Mouse (Mus musculus): ENCODE data around the gene Svs1.
"Not testable (repeated sequence)": the region's sequence is repeated elsewhere in the genome, so short reads cannot be mapped to it uniquely, and the experiment has no call there.

Gene Svs1

GRCm38 (mm10) chr6:48986444-48986990 is at the start of gene Svs1:
Gene Svs1 (plus strand): TSS chr6:48986861.
- no peak for DNase-seq (ENCODE audit: low spot score)

GRCm38 (mm10) chr6:48949596-48949995 is 37.1 kb upstream of the Svs1 start:
- no peak for DNase-seq (ENCODE audit: low spot score)

GRCm38 (mm10) chr6:48950676-48951075 is 36.0 kb upstream of the Svs1 start:
- DNase-seq (ENCODE audit: low spot score), result no peak

- DNase-seq (ENCODE audit: low spot score), result no peak
Observed at GRCm38 (mm10) chr6:48951630-48952029, 35.0 kb upstream of the Svs1 start.

- DNase-seq (ENCODE audit: low spot score), result no peak
Observed at GRCm38 (mm10) chr6:48953220-48953619, 33.4 kb upstream of the Svs1 start.

DNA sequence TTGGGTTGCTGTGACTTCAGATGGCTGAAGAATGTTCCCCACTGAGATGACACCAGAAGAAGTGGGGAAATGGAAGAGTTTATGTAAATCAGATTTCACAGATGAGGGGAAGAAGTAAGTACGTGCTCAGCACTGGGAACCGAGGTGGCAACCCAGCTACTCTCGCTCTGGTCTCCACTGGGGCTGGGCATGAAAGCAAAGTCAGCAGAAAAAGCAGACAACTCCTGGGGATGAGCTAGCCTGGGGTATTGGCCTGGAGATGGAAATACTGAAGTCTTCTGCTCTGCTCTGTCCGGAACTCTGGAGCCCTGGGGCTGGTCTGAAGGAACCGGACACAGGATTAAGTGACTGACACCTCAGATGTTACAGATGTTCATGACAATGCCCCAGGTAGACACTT is 32.5 kb upstream of the Svs1 start:
- no peak for DNase-seq (ENCODE audit: low spot score)

DNA sequence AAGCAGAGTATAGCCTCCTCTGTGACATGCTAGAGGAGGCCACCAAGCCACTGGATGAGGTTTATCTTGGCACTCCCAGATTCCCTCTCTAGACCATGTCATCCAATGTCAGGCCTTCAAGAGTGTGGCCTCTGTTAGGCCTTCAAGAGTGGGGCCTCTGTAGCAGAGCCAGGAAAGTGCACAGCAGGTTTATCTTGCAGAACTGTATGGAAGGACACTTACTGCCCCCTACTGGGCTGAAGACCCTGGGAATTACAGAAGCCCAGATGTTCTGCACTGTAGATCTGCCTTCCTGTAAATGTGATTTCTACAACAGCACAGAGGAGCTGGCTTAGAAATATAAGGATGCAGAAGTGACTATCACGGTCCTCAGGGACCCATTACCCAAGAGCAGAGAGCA is 31.7 kb upstream of the Svs1 start:
- DNase-seq (ENCODE audit: low spot score), result peak; percentile 13

- DNase-seq (ENCODE audit: low spot score), result no peak
Observed at GRCm38 (mm10) chr6:48956785-48957184, 29.9 kb upstream of the Svs1 start.

DNA sequence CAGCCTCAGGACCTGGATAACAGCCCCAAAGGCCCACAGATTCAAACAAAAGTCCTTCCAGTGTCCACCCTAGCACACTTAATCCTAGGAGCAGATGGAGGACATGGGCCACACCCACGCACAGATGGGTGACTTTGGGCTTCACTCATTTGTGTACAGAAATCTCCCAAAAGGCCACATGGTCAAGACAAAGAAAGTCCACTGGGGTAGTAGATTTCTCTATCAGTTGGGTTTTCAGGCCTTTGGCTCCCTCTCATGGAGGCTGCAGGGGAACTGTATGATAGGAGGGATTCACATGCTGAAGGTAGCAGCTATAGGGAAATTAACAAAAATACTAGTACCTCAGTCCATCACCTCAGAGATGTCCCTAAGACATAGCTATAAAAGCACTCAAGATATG is 28.6 kb upstream of the Svs1 start:
- DNase-seq (ENCODE audit: low spot score), result no peak

GRCm38 (mm10) chr6:48959151-48959550 is 27.5 kb upstream of the Svs1 start:
- not testable (repeated sequence) for DNase-seq (ENCODE audit: low spot score)

DNA sequence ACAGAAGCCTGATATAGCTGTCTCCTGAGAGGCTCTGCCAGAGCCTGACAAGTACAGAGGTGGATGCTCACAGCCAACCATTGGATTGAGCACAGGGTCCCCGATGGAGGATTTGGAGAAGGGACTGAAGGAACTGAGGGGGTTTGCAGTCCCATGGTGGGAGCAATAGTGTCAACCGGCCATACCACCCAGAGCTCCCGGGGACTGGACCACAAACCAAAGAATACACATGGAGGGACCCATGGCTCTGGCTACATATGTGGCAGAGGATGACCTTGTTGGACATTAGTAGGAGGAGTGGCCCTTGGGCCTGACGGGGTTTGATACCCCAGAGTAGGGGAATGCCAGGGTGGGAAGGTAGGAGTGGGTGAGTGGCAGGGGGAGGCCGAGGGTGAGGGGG is 20.0 kb upstream of the Svs1 start:
- DNase-seq (ENCODE audit: low spot score), result not testable (repeated sequence)

DNA sequence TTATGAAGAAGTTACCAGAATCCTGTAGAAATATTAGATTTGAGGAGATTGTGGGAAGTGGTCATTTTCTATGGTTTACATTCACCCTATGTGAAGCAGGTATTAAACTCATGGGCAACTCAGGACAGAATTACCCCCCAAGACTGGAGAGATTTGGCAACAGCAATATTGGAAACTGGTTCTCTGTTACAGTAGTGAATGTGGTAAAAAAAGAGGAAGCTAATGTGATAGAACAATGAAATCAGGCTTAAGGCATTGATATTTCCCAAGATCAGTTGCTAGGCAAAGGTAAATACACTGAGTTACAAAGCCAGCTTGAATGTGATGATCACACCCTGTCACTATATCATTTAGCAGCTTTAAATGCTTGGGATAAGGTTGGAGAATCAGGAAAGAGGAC is 18.8 kb upstream of the Svs1 start:
- no peak for DNase-seq (ENCODE audit: low spot score)

DNA sequence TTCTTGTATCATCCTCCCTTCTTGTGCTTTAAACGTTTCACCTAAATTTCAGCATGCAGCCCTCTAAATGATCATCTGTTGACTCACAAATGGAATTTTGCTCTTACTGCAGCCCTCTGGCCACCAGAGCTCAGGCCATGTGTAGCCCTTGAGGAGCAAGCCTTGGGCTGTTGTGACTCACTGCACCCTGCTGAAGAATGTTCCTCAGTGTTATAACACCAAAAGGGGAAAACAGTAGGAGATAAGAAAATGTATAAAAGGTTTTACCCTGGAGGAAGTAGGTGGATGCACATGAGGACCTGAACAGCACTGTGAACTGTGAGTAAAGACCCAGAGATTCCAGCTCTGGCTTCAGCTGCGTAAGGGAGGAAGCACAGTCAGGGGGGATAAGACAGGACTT is 12.0 kb upstream of the Svs1 start, which contains the start of gene Doxl2:
Gene Doxl2 (plus strand): TSS at position 301 of the 400 bp plus-strand sequence.
- DNase-seq (ENCODE audit: low spot score), result no peak

DNA sequence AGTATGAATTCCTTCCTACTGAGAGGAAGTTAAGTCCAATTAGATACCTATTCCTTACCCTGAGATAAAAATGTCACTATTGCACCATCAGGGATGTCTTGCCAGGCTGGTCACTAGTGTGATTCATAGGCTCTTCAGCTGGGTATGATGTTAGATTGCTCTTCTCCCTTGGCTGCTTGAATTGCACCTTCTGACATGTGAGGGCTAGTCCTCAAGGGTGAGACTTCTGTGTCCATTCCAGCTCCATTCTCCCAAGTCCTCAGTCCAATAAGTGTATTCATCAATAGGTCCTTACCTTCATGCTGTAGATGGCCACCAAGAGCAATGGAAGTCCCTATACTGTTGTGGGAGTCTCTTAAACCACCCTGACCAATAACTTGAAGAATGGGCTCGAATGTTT is 7.0 kb upstream of the Svs1 start:
- no peak for DNase-seq (ENCODE audit: low spot score)

- DNase-seq (ENCODE audit: low spot score), result no peak
Observed at GRCm38 (mm10) chr6:48982305-48982704, 4.4 kb upstream of the Svs1 start.

DNA sequence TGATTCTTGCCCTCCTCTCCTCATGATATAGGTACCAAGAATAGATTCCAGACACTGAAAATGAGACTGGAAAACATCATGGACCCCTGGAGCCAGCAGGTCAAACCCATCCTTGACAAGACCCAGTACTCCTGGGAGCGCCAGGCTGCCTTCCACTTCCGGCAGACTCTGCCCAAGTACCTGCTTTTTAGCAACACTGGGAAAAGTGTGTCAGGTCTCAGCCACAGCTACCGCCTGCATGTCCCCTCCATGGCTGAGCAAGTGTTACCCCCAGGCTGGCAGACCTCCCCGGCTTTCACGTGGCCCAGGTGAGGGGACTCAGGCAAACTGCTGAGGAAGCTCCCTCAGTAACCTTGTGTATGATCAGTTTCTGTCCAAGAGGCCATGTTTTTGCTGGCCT is 3.3 kb downstream of the Svs1 start:
- DNase-seq (ENCODE audit: low spot score), result no peak

GRCm38 (mm10) chr6:48991991-48992390 is 5.3 kb downstream of the Svs1 start:
- DNase-seq (ENCODE audit: low spot score), result no peak

GRCm38 (mm10) chr6:48998186-48998585 is 11.5 kb downstream of the Svs1 start:
- DNase-seq (ENCODE audit: low spot score), result no peak

- no peak for DNase-seq (ENCODE audit: low spot score)
Observed at GRCm38 (mm10) chr6:48998796-48999195, 12.1 kb downstream of the Svs1 start.

GRCm38 (mm10) chr6:49003381-49003780 is 16.7 kb downstream of the Svs1 start:
- no peak for DNase-seq (ENCODE audit: low spot score)

DNA sequence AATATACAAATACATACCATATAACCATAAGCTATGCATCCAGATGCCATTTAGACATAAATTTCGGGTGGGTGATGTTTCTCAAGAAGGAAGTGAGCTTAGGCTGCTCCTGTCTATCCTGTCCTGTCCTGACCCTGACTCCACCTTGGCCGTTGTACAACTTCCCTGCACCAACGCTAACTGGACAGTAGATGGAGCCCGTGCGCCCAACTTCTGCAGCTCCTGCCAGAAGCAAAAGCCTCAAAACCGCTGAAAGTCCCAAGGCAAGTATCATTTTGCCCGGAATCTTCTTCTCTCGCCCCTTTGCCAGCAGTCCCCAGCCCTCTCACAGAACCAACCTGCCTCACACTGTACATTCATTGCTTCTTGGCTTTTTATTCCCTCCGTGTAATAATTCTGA is 21.3 kb downstream of the Svs1 start:
- no peak for DNase-seq (ENCODE audit: low spot score)

- no peak for DNase-seq (ENCODE audit: low spot score)
Observed at GRCm38 (mm10) chr6:49008420-49009160, 21.9 kb downstream of the Svs1 start.

GRCm38 (mm10) chr6:49009161-49009555 is 22.5 kb downstream of the Svs1 start:
- no peak for DNase-seq (ENCODE audit: low spot score)

DNA sequence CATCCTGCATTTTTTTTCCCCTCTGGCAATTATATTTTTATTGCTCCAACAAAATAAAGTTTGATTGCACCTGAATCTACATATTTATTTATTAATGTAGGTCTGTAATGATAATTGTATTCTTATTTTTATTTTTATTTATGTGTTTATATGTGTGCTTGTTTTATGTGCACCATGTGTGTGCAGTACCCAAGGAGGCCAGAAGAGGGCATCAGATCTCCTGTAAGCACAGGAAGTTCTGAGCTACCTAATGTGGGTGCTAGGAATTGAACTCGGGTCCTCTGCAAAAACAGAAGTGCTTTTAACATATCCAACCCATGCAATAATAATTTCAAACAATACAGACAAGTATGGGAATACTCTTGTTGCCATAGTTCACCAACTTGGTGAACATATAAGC is 23.0 kb downstream of the Svs1 start:
- no peak for DNase-seq (ENCODE audit: low spot score)

All from left cerebral cortex, adult 11 months (tissue).